In the genomic region with DNA sequence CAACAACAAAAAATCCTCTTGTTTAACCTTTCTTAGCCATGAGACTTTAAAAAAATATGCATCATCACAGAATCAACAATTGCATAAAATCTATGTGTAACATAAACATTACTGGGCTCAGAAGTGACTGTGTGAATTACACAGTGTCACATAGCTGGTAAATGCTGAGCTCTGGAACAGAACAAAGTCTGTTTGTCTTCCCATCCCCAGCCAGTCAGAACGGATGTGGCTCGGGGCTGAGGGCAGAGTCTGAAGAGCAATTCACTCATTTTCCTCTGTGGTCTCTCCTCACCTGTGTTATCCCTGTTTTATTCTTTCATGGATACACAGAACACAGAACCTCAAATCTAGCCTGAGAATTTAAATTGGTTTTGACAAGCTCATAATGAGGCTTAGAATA, we compare ENCODE assay signal across 17 mouse cellular contexts.
A peak's percentile ranks its signal among the peaks of the same experiment; 100 is the strongest.
DNase-seq lines count a peak whose midpoint lies in the region; ATAC-seq lines count a peak whose summit lies in the region.
"Had no signal": no experiment of that assay in that cellular context is flagged by ENCODE, and none has a peak within 500 bp of the region (broad histone marks: within the 10 kb centered on the region; RNA-seq: fewer than 3 reads in every experiment).

No protein-coding gene starts in this region.

- intact Hi-C loops in gastrocnemius, postnatal 14 days (cut with DNase I; ENCODE audit: low total_unique reads) = no loop called here

- H3K36me3 ChIP-seq in forebrain, embryonic 12.5 days (replicated peaks) = no peaks in the 10 kb centered on the region
- no peaks in the 10 kb centered on the region for H3K36me3 ChIP-seq in forebrain, embryonic 11.5 days (ENCODE audit: control insufficient read depth, insufficient read depth, low read length)
- H3K36me3 ChIP-seq in kidney, embryonic 15.5 days = no peaks in the 10 kb centered on the region
- H3K36me3 ChIP-seq: hindbrain, embryonic 15.5 days; midbrain, embryonic 12.5 days had no signal

- peaks cover 9% of the 10 kb centered on the region for H3K4me1 ChIP-seq in forebrain, embryonic 12.5 days
- peaks cover 4% of the 10 kb centered on the region; the same call in 1 of the 2 replicates for H3K4me1 ChIP-seq in forebrain, embryonic 11.5 days (replicated peaks; ENCODE audit: control insufficient read depth, insufficient read depth, low read length)
- H3K4me1 ChIP-seq in kidney, embryonic 15.5 days = no peaks in the 10 kb centered on the region

- no peaks in the 10 kb centered on the region for H3K9me3 ChIP-seq in forebrain, embryonic 12.5 days
- H3K9me3 ChIP-seq in forebrain, embryonic 11.5 days (ENCODE audit: control insufficient read depth, low read length) = no peaks in the 10 kb centered on the region
- H3K9me3 ChIP-seq in kidney, embryonic 15.5 days (replicated peaks) = no peaks in the 10 kb centered on the region
- H3K9me3 ChIP-seq: hindbrain, embryonic 15.5 days; midbrain, embryonic 12.5 days had no signal

- peak; percentile 12; the same call in 1 of the 2 replicates for ATAC-seq in forebrain, embryonic 12.5 days (ENCODE audit: low FRiP score)
- no peak for ATAC-seq in forebrain, embryonic 11.5 days (replicated peaks; ENCODE audit: low FRiP score)
- no peak for ATAC-seq in kidney, embryonic 15.5 days (replicated peaks; ENCODE audit: low FRiP score)

- no peak overlapping the region for H3K4me2 ChIP-seq in forebrain, embryonic 12.5 days
- no peak overlapping the region for H3K4me2 ChIP-seq in forebrain, embryonic 11.5 days (ENCODE audit: low read depth, low read length, severe bottlenecking)
- no peak overlapping the region for H3K4me2 ChIP-seq in kidney, embryonic 15.5 days
- H3K4me2 ChIP-seq: hindbrain, embryonic 15.5 days; midbrain, embryonic 12.5 days had no signal

- H3K4me3 ChIP-seq in forebrain, embryonic 12.5 days (replicated peaks) = no peak overlapping the region
- no peak overlapping the region for H3K4me3 ChIP-seq in forebrain, embryonic 11.5 days (ENCODE audit: low read depth, low read length)
- no peak overlapping the region for H3K4me3 ChIP-seq in kidney, embryonic 15.5 days (replicated peaks)
- H3K4me3 ChIP-seq: gastrocnemius, adult 2 months; hindbrain, embryonic 15.5 days; left cerebral cortex, adult 2 months; midbrain, embryonic 12.5 days had no signal

- 0 out of 2 replicates have a peak, but pooled peaks cover 7% of the 10 kb centered on the region for H3K27me3 ChIP-seq in forebrain, embryonic 12.5 days
- no peaks in the 10 kb centered on the region for H3K27me3 ChIP-seq in forebrain, embryonic 11.5 days (ENCODE audit: control insufficient read depth, insufficient read depth, low read length)
- no peaks in the 10 kb centered on the region for H3K27me3 ChIP-seq in kidney, embryonic 15.5 days
- H3K27me3 ChIP-seq: hindbrain, embryonic 15.5 days; midbrain, embryonic 12.5 days had no signal

- WGBS in forebrain, embryonic 12.5 days = 55% methylated on average over 2 of the region's 2 CpGs
- WGBS in forebrain, embryonic 11.5 days = 67% methylated on average over 2 of the region's 2 CpGs
- WGBS in kidney, embryonic 15.5 days = 24% methylated on average over 2 of the region's 2 CpGs

- no peak for DNase-seq in forebrain, embryonic 11.5 days (ENCODE audit: low spot score)
- DNase-seq in kidney, postnatal 10 days = peak; percentile 30
- DNase-seq in retina, postnatal 1 day = peak; percentile 22
- no peak for DNase-seq in retina, embryonic 14.5 days (ENCODE audit: low spot score)
- DNase-seq in gastrocnemius, postnatal 14 days = no peak
- no peak for DNase-seq in frontal cortex, adult 2 months (ENCODE audit: extremely low spot score in 1 of 2, low spot score in 1 of 2)
- DNase-seq: adrenal gland, postnatal 36 days; cerebellum, adult 9-10 months; gastrocnemius, adult 2 months; lung, postnatal 36 days; right cerebral cortex, postnatal 25 days; thymus, postnatal 36 days had no signal

- no peak overlapping the region for H3K27ac ChIP-seq in forebrain, embryonic 12.5 days
- no peak overlapping the region for H3K27ac ChIP-seq in forebrain, embryonic 11.5 days (ENCODE audit: low read depth, low read length)
- H3K27ac ChIP-seq in kidney, embryonic 15.5 days = no peak overlapping the region
- H3K27ac ChIP-seq: gastrocnemius, adult 2 months; hindbrain, embryonic 15.5 days; left cerebral cortex, adult 2 months; midbrain, embryonic 12.5 days had no signal

- H3K9ac ChIP-seq in forebrain, embryonic 12.5 days = no peak overlapping the region
- H3K9ac ChIP-seq in forebrain, embryonic 11.5 days (ENCODE audit: low read length) = no peak overlapping the region
- no peak overlapping the region for H3K9ac ChIP-seq in kidney, embryonic 15.5 days
- H3K9ac ChIP-seq: hindbrain, embryonic 15.5 days; midbrain, embryonic 12.5 days had no signal

Comparison
In these comparisons a context has a peak if more than half of its experiments do, and no peak if none do; other contexts are left out.
1. DNase-seq: peak in kidney, postnatal 10 days (single experiment) and retina, postnatal 1 day (single experiment); none in forebrain, embryonic 11.5 days (single experiment), retina, embryonic 14.5 days (single experiment), gastrocnemius, postnatal 14 days (single experiment) and frontal cortex, adult 2 months (0 of 2).